Mouse (Mus musculus): ENCODE data around the gene Fgf16.

DNA sequence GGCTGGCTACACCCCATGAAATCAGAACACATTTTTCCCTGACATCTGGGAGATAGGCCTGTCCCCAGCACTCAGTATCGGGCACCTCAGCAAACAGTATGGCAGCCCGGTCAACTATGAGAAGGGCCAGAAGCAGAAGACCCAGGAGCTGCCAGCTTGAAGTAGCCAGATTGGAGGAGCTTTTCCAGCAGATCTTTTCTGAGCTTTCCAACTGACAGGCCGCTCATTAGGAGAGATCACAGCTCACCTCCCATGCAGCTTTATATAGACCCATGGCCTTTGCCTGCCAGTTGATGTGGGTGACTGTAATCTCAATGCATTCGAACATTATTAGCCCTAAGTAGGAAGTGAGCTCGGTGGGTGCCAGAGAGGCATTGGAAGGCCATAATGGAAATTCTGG, 9.2 kb downstream of the Fgf16 start:
- TF ChIP-seq CTCF (IDR thresholded peaks at IDR 0.05; ENCODE audit: low read depth, low read length) (no peak), POLR2A (IDR thresholded peaks at IDR 0.05; ENCODE audit: borderline replicate concordance, low read depth, low read length) (no peak)
